Mouse (Mus musculus): ENCODE measurements at regions not wholly inside any gene's neighbourhood (a gene's known extent, or its start where the extent isn't known, plus 50 kb on each side); places are given as distances from the start of the nearest gene placed in this dataset.
"Not testable (repeated sequence)": the region's sequence is repeated elsewhere in the genome, so short reads cannot be mapped to it uniquely, and the experiment has no call there.

DNA sequence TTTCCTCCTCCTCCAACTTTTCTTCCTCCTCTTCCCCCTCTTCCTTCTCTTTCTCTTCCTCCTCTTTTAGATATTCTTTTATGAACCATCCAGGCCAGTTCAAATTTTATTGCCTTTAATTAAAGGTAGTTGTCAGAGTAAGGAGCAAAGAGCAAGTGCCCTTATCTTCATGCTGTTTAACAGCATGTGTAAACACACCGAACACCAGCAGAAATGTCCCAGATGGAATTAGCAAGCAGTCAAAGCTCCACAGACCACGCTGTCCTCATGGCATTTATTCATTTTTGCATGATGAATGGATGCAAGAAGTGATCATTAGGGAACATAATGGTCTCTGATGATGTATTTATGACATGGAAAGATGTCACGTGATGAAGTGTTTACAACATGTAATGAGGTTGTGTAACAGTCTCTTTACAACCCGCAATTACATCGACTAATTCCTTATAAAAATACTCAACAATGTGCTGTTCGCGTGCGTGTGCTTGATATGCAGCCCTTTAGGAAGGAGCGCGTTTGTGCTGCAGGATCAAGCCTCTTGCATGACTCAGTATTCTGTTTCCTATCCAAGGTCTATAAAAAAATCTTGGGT, 187.0 kb downstream of the Bmp2 start:
- no peak for DNase-seq (ENCODE audit: low spot score)

DNA sequence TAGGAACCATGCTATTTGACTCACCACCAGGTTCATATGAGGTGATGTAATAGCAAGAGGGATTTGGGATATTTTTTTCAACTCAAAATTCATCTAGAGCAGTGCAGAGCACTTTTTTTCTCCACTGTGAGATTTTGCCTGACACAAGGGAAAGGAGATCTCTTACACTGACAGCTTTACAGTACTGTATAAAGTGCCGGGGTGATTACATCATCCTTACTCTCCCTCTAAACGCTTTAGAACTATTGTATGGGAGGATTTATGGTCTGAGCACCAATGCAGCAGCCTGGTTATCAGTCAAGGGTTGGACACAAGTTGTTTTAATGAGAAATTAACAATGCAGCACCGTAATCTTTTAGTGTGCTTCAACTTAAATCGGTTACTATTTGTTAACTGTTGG, 196.5 kb downstream of the Bmp2 start:
- no peak for DNase-seq (ENCODE audit: low spot score)

DNA sequence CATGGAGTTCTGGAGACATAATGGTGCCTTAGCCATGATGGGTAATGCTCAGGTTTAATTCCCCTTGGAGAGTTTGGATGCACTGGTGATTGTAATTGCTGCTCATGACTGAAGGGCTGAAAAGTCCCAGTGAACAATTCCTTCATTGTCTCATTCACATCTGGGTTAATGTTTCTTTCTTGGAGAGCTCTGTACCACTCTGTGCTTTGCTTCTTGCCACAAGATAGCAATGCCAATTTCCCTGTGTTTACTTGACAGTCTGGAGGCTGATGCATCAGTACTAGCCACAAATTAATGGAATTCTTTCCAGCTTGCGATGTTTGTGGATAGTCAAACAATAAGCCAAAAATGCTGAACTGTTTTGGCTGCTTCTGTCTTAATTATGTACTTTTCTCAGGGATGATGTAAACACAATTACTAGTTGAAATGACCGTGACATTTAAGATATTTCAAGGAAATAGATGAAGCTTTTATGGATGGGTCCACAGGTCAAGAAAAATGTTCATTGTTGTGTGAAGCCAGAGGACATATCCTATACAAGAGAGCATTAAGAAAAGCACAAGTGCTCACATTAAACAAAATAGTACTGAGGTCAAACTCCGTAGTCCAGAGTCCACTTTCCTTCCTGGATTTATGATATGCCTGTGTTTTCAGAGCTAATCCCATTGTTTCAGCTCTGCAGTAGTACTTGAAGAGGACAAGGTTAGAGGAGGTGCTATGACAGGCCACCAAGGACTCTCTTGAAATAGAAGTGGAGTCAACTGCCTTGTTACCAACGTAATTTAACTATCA, 198.1 kb downstream of the Bmp2 start:
- no peak for DNase-seq (ENCODE audit: low spot score)

DNA sequence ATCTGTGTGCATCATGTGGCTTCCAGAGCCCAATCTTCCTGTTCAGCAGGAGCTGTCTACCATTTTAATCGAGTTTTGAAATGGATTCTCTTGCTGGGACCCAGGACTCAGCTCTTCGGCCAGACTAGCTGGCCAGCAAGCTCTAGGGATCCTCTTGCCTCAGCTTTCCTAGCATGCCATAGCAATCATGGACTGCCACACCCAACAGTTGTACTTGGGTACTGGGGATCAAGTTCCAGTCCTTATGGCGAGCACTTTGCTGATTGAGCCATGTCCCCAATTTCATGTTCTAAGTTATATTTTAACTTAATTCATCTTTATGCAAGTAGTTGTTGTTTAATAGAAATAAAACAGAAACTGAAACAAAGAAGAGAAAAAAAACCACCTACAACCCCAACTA, 202.1 kb downstream of the Bmp2 start:
- no peak for DNase-seq (ENCODE audit: low spot score)

DNA sequence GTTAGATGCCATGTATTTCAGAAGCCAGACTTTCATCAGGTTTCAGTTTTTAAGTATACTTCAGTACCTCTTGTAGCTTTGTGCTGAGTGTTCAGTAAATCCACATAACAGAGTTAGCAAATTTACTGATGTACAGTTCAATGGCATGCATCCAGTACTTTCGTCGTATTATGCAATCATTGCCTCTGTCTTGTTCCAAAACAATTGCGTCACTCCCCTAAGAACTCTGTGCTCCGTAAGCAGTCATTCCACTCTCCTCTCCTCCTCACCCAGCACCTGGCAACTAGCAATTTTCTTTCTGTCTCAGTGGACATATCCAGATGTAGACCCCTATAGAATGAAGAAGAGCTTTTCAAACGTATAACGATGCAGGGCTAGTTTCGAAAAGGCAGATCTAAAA, 209.5 kb downstream of the Bmp2 start:
- peak; percentile 64 for DNase-seq (ENCODE audit: low spot score)

DNA sequence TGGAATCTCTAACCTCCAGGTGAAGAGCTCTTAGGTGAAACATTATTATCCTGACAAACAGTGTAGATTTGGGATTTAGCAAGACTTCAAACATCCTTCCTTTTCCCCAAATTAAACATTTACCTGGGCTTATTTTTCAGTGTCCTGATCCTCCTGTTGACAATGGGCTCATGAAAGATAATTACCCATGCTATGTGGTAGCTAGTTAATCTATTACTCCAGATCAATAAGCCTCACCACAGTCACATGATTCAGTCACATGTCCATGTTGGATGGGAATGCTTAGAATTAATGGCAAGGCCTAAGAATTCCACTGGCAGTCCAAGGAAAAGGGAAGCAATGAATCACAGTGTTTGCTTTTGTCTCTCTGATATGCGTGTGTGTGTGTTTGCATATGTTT, 216.6 kb downstream of the Bmp2 start:
- DNase-seq (ENCODE audit: low spot score), result no peak

DNA sequence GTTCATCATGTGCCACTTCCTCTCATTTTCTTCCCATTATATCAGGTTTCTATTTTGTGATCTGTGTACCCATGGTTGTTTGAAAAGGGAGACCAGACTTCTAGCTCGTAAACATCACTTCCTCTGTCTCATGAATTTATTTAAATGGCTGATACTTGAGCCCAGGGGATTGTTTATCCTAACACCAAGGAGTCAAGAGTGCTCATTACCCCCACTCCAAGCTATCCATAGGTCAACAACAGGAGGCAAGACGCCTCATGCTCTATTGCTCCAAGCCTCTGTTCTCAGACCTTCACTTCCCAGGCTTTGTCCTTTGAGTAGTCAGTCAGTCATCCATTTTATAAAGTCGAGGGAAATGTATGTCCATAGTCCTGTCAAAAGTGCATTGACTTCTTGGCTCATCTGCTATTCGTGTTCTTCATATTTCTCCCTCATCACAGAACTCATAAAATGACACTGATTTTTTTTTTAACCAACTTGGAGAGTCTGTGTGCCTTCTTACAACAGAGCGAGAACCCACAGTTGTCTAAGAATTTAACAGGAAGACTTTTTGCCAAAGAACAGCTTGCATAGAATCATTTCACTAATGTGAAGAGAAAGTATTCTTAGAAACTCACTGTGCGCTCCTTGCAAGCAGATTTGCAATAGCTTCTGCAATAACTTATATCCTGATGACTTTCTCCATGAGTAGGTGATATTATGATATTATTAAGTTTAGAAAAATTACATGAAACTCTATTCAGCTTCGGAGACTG, 231.8 kb downstream of the Bmp2 start:
- DNase-seq (ENCODE audit: low spot score), result no peak

DNA sequence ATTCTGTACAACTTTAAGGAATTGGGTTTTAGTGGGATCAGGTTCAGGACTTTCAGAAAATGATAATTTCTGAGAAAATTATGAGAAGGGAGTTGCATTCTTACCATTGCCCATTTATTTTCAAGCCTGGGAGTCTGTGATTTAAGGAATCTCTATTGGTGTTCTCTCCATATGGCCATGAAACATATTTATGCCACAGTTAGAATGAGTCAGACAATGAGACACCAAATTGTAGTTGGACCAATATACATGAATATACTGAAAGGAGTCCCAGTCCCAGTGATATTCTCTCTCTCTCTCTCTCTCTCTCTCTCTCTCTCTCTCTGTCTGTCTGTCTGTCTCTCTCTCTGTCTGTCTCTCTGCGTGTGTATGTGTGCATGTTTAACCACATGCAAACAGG, 239.1 kb downstream of the Bmp2 start:
- no peak for DNase-seq (ENCODE audit: low spot score)

DNA sequence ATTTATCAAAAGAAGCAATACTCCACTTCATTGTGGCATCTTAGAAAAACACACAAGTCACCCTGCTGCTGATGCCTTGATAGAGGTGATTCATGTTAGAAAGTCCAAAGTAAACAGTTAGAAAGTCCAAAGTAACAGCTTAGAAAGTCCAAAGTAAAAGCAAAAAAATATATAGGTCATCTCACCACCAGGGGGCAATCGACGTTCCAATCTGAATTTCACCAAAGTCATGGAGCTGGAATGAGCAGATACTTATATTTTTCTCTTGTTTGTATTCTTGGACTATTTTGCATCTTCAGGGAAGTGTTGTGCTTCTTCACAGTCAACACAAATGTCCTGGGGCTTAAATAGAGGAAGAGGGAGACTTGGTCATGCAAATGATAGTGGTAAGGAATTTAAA, 241.3 kb downstream of the Bmp2 start:
- peak; percentile 59 for DNase-seq (ENCODE audit: low spot score)

DNA sequence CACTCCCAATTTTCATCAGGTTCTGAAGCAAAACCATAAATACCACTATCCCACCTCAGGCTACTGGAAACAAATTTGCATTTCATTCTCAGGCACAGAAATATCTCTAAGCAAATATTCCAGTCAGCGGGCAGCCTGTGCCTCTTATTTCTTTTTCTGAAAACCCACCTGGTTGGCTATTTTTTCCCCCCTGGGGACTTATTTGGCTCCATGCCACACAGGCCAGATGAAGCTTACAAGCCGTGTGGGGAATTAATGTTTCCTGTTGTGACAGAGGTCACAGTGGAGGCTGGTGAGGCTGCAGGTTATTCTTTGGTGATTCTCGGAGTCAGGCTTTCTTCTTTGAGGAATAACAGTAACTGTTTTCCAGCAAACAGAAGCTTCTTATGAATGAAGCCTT, 250.7 kb downstream of the Bmp2 start:
- no peak for DNase-seq (ENCODE audit: low spot score)

DNA sequence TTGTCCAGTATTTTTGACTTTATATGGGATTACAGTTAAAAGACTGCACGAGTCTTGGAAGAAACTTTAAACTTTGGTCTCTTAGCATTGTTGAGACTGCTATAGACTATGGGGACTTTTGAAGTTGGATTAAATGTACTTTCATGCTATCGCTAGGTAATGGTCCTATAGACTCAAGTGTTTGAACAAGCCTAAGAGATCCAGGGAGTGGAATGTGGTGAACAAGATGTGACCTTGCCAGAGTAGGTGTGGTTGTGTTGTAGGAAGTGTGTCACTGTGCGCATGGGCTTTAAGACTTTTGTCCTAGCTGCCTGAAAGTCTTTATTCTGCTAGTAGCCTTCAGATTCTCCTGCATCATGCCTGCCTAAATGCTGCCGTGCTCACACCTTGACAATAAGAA, 269.5 kb downstream of the Bmp2 start:
- DNase-seq (ENCODE audit: low spot score), result no peak

DNA sequence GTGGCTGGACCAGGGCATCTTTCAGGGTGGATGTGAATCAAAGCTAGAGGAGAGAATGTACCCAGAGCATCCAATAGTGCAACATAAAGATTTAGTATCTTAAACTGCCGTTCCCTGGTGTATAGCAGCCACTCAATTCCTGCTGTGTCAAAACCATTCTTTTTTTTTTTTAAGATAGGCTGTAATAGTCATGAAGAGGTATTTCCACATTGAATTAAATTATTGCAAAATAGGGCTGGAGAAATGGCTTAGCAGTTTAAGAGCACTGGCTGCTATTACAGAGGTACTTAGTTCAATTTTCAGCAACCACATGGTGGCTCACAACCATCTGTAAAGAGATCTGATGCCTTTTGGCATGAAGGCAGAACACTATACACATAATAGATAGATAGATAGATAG, 277.4 kb downstream of the Bmp2 start:
- DNase-seq (ENCODE audit: low spot score), result no peak

DNA sequence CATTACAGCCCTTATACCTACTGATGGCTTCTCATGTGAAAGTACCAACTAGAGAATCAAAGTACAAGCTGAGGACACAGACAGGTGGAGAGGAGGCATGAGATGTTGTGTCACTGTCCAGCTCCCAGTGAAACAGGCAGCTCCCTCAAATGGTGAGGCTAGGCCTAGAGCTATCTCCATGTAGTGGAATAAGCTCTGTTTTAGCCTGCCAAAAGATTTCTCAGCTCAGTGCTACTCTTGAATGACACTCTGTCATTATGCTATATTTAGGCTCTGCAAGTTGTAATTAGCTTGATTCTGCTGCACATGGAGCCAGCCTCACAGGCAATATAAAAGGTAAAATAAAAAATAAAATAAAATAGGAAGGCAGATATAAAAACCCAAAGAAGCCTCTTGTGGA, 298.5 kb downstream of the Bmp2 start:
- no peak for DNase-seq (ENCODE audit: low spot score)

DNA sequence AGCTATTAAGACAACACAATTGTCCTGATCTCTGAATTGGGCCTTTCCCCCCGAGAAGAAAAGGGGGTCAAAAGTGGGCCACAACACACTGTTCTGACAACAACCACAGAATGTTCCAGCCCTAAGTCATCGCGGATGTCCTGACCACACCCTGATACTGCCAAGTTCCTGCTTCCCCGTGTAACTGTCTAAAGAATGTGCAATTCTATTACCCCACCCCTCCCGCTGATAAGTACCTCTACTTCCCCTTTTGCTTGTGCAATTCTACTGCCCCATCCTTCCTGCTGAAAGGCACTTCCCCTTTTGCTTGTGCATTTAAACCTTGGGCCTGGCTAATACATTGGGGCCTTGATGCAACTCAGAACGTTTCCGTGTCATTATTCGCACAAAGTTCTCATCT, 323.0 kb downstream of the Bmp2 start:
- not testable (repeated sequence) for DNase-seq (ENCODE audit: low spot score)

DNA sequence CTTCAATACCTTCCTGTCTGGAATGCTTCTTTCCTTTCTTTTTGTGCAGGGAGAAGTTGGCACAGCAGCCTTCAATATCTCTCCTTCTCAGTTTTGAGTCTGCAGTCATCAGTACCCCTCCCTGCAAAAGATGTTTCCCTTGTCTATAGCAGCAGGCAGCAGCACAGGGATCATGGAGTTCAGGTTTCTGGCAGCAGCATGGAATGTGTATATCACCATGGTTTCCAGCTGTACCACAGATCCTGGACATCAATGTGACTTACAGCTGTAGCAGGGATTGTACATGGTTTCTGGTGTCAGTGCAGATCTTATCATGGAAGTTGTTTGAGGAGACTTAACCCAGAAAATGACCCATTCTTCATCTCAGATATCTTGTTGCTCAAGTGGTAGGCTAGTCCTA, 331.7 kb downstream of the Bmp2 start:
- no peak for DNase-seq (ENCODE audit: low spot score)

DNA sequence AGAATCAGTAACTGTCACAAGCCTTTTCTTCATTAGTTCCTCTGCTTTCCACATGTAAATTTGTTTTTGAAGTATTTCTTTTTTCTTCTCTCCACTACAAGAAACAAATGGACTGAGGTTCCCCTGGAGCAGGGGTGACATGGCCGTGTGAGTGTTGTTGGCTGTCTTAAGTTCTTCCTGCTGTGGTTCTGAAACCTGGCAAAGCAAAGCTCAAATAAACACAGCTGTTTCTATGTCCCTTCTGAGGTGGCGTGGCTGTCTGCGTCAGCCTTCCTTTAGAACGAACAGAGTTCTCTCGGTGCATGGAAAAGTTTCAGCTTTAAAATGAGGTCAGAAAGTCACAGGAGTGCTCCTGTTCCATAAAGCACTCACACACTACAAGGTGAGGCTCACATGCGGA, 354.3 kb downstream of the Bmp2 start:
- no peak for DNase-seq (ENCODE audit: low spot score)

Measured in adipocyte (in vitro differentiated cells).